Mouse (Mus musculus) liver, embryonic 12.5 days (tissue): ENCODE data around the gene Klc4. TPM values are rescaled to one million over a fixed set of nuclear protein-coding genes. Genes with fewer than 3 reads are reported as not detected.

Experiments
- ATAC-seq: fragments of 200-750 bp; cut with Nextera tagmentation; 2 replicates; pipeline ENCODE4 v1.8.0; 2017; ENCODE audit warnings: moderate number of reproducible peaks, mild to moderate bottlenecking, moderate library complexity
- H3K27ac ChIP-seq: fragments of 300-500 bp; sonication (generic); 2 replicates; pipeline ENCODE4 v1.5.1; 2016; ENCODE audit warnings: mild to moderate bottlenecking
- H3K27me3 ChIP-seq: fragments of 300-500 bp; sonication (generic); replicated peaks from 2 replicates; pipeline ENCODE4 v1.6.1; 2016; ENCODE audit warnings: mild to moderate bottlenecking, moderate library complexity
- H3K36me3 ChIP-seq: fragments of 300-500 bp; sonication (generic); 2 replicates; pipeline ENCODE4 v1.6.1; 2016; ENCODE audit warnings: mild to moderate bottlenecking, moderate library complexity
- H3K4me1 ChIP-seq: fragments of 300-500 bp; sonication (generic); 2 replicates; pipeline ENCODE4 v1.6.1; 2016
- H3K4me2 ChIP-seq: fragments of 300-500 bp; sonication (generic); 2 replicates; pipeline ENCODE4 v1.6.1; 2016; ENCODE audit warnings: mild to moderate bottlenecking, moderate library complexity
- H3K4me3 ChIP-seq: fragments of 300-500 bp; sonication (generic); 2 replicates; pipeline ENCODE4 v1.5.1; 2016; ENCODE audit warnings: mild to moderate bottlenecking, moderate library complexity
- H3K9ac ChIP-seq: fragments of 300-500 bp; sonication (generic); 2 replicates; pipeline ENCODE4 v1.6.1; 2016; ENCODE audit warnings: mild to moderate bottlenecking, moderate library complexity
- H3K9me3 ChIP-seq: fragments of 300-500 bp; sonication (generic); replicated peaks from 2 replicates; pipeline ENCODE4 v1.6.1; 2016; ENCODE audit warnings: mild to moderate bottlenecking, moderate library complexity
- WGBS: fragments of 180-500 bp; shearing (Covaris S2); methylation state at CpG from one replicate; pipeline ENCODE4 v1.1.7; 2016; ENCODE audit not compliant: insufficient replicate concordance; 5-methylcytosine and 5-hydroxymethylcytosine counted together
- polyA plus RNA-seq: library from polyadenylated mRNA; unstranded; fragments of >200 nt; fragmentation: Nextera tagmentation; extraction: Ambion mirVana; gene quantifications from 2 replicates; pipeline ENCODE4 v1.2.1, GENCODE M21; 2016

Klc4 gene
- polyA plus RNA-seq: 6.3 and 6.6 TPM in 2 replicates

- Histone ChIP-seq H3K27ac (peak within 1 kb of the TSS; percentile 81), H3K4me1 (peaks cover 38% of the 10 kb centered on the region), H3K9ac (peak within 1 kb of the TSS; percentile 79), H3K9me3 (no peaks in the 10 kb centered on the region), H3K4me2 (peak within 1 kb of the TSS; percentile 97), H3K27me3 (no peaks in the 10 kb centered on the region), H3K4me3 (peak within 1 kb of the TSS; percentile 80), H3K36me3 (peaks cover 22% of the 10 kb centered on the region)
- under 1% methylated on average over 53 of the region's 53 CpGs for WGBS
- ATAC-seq: peak; percentile 75
These were observed at the start of gene Klc4, which contains the start of gene Mrpl2 for GRCm38 (mm10) chr17:46645561-46646321. Gene Klc4, minus strand, starts transcription at chr17:46646022. Gene Mrpl2, plus strand, starts transcription at chr17:46646229.

DNA sequence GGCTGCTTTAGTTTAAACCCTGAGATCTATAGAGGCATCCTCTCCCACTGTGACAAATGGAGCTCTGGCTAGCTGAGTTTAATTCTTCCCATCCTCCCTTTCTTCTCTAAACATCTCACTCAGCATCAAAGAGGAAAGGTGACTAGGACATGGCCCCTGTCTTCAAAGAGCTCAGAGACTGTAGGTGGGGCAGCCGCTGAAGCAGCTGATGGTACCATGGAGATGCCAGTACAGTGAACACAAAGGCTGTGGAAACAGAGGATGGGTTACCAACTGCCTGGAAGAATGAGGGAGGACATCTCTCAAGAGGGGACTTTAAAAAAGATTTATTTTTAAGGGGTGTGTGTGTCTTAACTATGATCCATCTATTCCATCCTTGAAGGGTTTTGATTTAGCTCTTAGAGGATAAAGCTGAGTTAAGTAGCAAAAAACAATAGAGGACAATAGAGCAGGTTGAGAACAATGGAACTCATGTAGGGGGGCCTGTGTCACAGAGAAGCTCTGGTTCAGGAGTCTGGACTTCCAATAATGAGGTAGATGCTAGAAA is 48.8 kb upstream of the Klc4 start:
- Histone ChIP-seq H3K9ac (no peak overlapping the region), H3K36me3 (peaks cover 34% of the 10 kb centered on the region), H3K4me3 (no peak overlapping the region), H3K4me2 (no peak overlapping the region), H3K9me3 (no peaks in the 10 kb centered on the region), H3K27me3 (no peaks in the 10 kb centered on the region), H3K4me1 (peaks cover 19% of the 10 kb centered on the region), H3K27ac (no peak overlapping the region)
- WGBS: 85% methylated on average over 1 of the region's 1 CpGs
- no peak for ATAC-seq

DNA sequence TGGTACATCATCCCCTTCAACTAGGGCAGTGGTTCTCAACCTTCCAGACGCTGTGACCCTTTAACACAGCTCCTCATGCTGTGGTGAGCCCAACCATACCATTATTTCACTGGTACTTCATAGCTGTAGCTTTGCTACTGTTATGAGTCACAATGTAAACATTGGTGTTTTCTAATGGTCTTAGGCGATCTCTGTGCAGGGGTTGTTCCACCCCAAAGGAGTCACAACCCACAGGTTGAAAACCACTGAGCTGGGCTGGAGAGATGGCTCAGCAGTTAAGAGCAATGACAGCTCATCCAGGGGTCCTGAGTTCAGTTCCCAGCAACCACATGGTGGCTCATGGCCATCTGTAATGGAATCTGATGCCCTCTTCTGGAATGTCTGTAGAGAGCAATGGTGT is 45.6 kb upstream of the Klc4 start:
- H3K4me2 ChIP-seq: peak overlapping the region; percentile 39; the same call in 1 of the 2 replicates
- H3K4me3 ChIP-seq: no peak overlapping the region
- H3K27me3 ChIP-seq: no peaks in the 10 kb centered on the region
- peaks cover 42% of the 10 kb centered on the region for H3K36me3 ChIP-seq
- peak overlapping the region; percentile 39; the same call in 1 of the 2 replicates for H3K27ac ChIP-seq
- H3K9me3 ChIP-seq: no peaks in the 10 kb centered on the region
- no peak overlapping the region for H3K9ac ChIP-seq
- ATAC-seq: no peak
- H3K4me1 ChIP-seq: peaks cover 12% of the 10 kb centered on the region
- 76% methylated on average over 2 of the region's 2 CpGs for WGBS

- ATAC-seq: peak; percentile 83
- peak overlapping the region; percentile 39; the same call in 1 of the 2 replicates for H3K27ac ChIP-seq
- peak overlapping the region; percentile 39 for H3K4me2 ChIP-seq
- H3K9me3 ChIP-seq: no peaks in the 10 kb centered on the region
- peaks cover 49% of the 10 kb centered on the region for H3K36me3 ChIP-seq
- no peaks in the 10 kb centered on the region for H3K27me3 ChIP-seq
- H3K9ac ChIP-seq: no peak overlapping the region
- whole genome bisulfite sequencing: 34% methylated on average over 12 of the region's 12 CpGs
- no peak overlapping the region for H3K4me3 ChIP-seq
- H3K4me1 ChIP-seq: peaks cover 12% of the 10 kb centered on the region
These were observed 44.8 kb upstream of the Klc4 start for GRCm38 (mm10) chr17:46690665-46691064.

GRCm38 (mm10) chr17:46685913-46686312 is 40.1 kb upstream of the Klc4 start:
- Histone ChIP-seq H3K27me3 (no peaks in the 10 kb centered on the region), H3K9me3 (no peaks in the 10 kb centered on the region), H3K9ac (no peak overlapping the region), H3K27ac (no peak overlapping the region), H3K36me3 (peaks cover 69% of the 10 kb centered on the region), H3K4me1 (peaks cover 17% of the 10 kb centered on the region), H3K4me2 (no peak overlapping the region), H3K4me3 (no peak overlapping the region)
- WGBS: 79% methylated on average over 6 of the region's 6 CpGs
- no peak for ATAC-seq

DNA sequence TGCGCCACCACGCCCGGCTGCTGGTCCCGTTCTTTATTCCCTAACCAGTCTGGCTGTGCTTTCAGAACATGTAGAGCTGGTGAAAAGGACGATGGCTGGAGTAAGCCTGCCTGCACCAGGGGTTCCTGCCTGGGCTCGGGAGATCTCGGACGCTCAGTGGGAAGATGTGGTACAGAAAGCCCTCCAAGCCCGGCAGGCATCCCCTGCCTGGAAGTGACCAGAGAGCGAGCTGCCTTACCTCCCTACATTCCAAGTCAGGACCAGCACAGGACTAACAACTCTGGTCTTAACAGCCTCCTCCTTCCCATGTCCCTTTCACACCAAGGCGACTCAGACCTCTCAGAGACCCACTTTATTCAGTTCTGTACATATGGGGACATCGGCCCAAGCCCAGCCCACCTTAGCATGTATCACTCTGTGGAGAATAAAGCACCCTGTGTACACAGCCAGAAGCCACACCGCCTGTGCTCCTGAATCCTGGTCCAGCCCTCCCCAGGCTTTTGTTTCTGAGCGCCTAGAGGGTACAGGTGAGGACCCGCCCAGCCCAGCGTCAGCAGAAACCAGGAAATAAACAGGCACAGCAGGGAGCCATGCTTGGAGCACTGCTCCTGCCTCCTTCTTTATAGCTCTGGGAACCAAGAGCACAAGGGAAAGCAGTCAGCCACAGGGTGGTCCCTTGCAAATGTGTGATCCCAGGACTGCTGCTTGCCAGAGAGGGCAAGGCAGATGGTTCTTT is 37.0 kb upstream of the Klc4 start:
- Histone ChIP-seq H3K4me3 (no peak overlapping the region), H3K4me1 (peaks cover 36% of the 10 kb centered on the region), H3K4me2 (no peak overlapping the region), H3K27ac (no peak overlapping the region), H3K36me3 (peaks cover 64% of the 10 kb centered on the region), H3K9ac (no peak overlapping the region), H3K27me3 (no peaks in the 10 kb centered on the region), H3K9me3 (no peaks in the 10 kb centered on the region)
- 87% methylated on average over 16 of the region's 16 CpGs for WGBS
- ATAC-seq: no peak

- peak overlapping the region; percentile 85 for H3K4me2 ChIP-seq
- H3K36me3 ChIP-seq: peaks cover 64% of the 10 kb centered on the region
- H3K9ac ChIP-seq: peak overlapping the region; percentile 73
- WGBS: 25% methylated on average over 12 of the region's 12 CpGs
- no peaks in the 10 kb centered on the region for H3K27me3 ChIP-seq
- peak overlapping the region; percentile 81 for H3K4me3 ChIP-seq
- no peaks in the 10 kb centered on the region for H3K9me3 ChIP-seq
- no peak for ATAC-seq
- peak overlapping the region; percentile 63 for H3K27ac ChIP-seq
- peaks cover 36% of the 10 kb centered on the region for H3K4me1 ChIP-seq
These were observed 35.8 kb upstream of the Klc4 start for GRCm38 (mm10) chr17:46681466-46682118.

GRCm38 (mm10) chr17:46680760-46681373 is 35.0 kb upstream of the Klc4 start, which contains the start of gene Klhdc3:
Gene Klhdc3, minus strand, starts transcription at chr17:46680914.
- peak within 1 kb of the TSS; percentile 81 for H3K4me3 ChIP-seq
- H3K27me3 ChIP-seq: no peaks in the 10 kb centered on the region
- H3K9me3 ChIP-seq: no peaks in the 10 kb centered on the region
- H3K4me1 ChIP-seq: peaks cover 36% of the 10 kb centered on the region
- peak within 1 kb of the TSS; percentile 85 for H3K9ac ChIP-seq
- peaks cover 64% of the 10 kb centered on the region for H3K36me3 ChIP-seq
- H3K27ac ChIP-seq: peak within 1 kb of the TSS; percentile 90
- WGBS: under 1% methylated on average over 49 of the region's 49 CpGs
- peak within 1 kb of the TSS; percentile 85 for H3K4me2 ChIP-seq
- ATAC-seq: peak; percentile 97

DNA sequence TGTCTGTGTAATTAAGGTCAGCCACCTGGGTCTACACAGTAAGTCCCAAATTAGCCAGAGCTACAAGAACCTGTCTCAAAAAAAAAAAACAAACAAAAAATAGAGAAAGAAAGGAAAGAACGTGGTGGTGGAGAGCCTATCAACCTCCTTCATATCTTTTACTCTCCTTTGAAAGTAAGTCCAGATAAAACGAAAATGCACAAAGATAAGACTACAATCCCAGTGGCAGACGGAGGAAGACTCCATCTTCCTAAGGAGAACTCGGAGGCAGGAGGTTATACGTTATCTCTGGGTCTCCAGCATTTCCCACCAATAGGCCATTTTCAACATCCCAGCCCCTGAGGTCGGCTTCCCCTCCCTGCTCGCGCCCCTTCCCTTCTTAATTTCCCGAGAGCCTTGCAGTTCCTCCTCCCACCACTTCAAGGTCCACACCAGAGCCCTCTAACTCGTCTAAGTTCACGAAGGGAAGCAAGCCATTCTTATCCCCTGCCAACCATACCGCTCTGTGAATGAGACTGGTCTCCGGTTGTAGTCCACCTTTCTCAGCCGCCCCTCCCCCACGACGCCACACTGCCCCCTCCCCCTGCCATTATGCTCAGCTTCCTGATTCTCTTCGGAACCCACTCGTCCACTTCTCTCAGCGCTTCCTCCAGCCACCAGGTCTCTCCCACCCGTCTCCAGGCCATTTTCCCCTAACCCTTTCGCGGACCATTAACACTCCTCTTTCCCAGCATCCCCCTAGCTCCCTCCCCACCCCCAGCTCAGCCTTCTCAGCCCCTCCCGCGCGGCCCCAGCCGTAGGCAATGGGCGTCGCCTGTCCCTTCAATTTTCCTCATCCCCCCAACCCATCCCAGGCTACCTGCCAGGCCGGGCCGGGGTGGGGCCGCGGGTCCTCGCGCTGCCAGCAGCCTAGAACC is 34.3 kb upstream of the Klc4 start:
- WGBS: under 1% methylated on average over 34 of the region's 34 CpGs
- peaks cover 39% of the 10 kb centered on the region for H3K4me1 ChIP-seq
- peak; percentile 1; the same call in 1 of the 2 replicates for ATAC-seq
- peak overlapping the region; percentile 85 for H3K9ac ChIP-seq
- no peaks in the 10 kb centered on the region for H3K27me3 ChIP-seq
- peak overlapping the region; percentile 81 for H3K4me3 ChIP-seq
- H3K4me2 ChIP-seq: peak overlapping the region; percentile 85
- no peaks in the 10 kb centered on the region for H3K9me3 ChIP-seq
- peaks cover 64% of the 10 kb centered on the region for H3K36me3 ChIP-seq
- H3K27ac ChIP-seq: peak overlapping the region; percentile 90

GRCm38 (mm10) chr17:46678911-46679310 is 33.1 kb upstream of the Klc4 start:
- no peaks in the 10 kb centered on the region for H3K9me3 ChIP-seq
- H3K36me3 ChIP-seq: peaks cover 59% of the 10 kb centered on the region
- H3K4me1 ChIP-seq: peaks cover 48% of the 10 kb centered on the region
- peak overlapping the region; percentile 81 for H3K4me3 ChIP-seq
- peak overlapping the region; percentile 90 for H3K27ac ChIP-seq
- ATAC-seq: no peak
- no peaks in the 10 kb centered on the region for H3K27me3 ChIP-seq
- 68% methylated on average over 9 of the region's 9 CpGs for WGBS
- H3K9ac ChIP-seq: peak overlapping the region; percentile 85
- H3K4me2 ChIP-seq: peak overlapping the region; percentile 85
